Mouse (Mus musculus) C2C12 (cell line): ENCODE measurements at regions not wholly inside any gene's neighbourhood (a gene's known extent, or its start where the extent isn't known, plus 50 kb on each side); places are given as distances from the start of the nearest gene placed in this dataset.

Experiments
- H3K27me3 ChIP-seq: one replicate; pipeline ENCODE4 v1.6.1; 2011; ENCODE audit not compliant: control insufficient read depth, insufficient read depth, insufficient read length
- H3K36me3 ChIP-seq: one replicate; pipeline ENCODE4 v1.6.1; 2011; ENCODE audit not compliant: control insufficient read depth, insufficient read depth
- H3K4me3 ChIP-seq: one replicate; pipeline ENCODE4 v1.5.1; 2011; ENCODE audit warnings: mild to moderate bottlenecking, control low read depth; ENCODE audit not compliant: poor library complexity, insufficient read depth, severe bottlenecking
- H3K79me2 ChIP-seq: one replicate; pipeline ENCODE4 v1.6.1; 2011; ENCODE audit not compliant: control insufficient read depth, insufficient read depth
- H3K79me3 ChIP-seq: one replicate; pipeline ENCODE4 v1.6.1; 2011; ENCODE audit warnings: low read depth, control low read depth
- H3ac ChIP-seq: one replicate; pipeline ENCODE3; 2011; ENCODE audit warnings: low read depth; ENCODE audit not compliant: control insufficient read depth, insufficient read length
- CEBPB ChIP-seq: IDR thresholded peaks from one replicate; pipeline ENCODE4 v1.6.1; 2011; ENCODE audit warnings: low read depth, mild to moderate bottlenecking, control low read depth, moderate library complexity
- CTCF ChIP-seq: IDR thresholded peaks from one replicate; pipeline ENCODE4 v1.5.1; 2011; ENCODE audit not compliant: control insufficient read depth, insufficient read depth, insufficient read length
- FOSL1 ChIP-seq: IDR thresholded peaks from one replicate; pipeline ENCODE4 v1.8.0; 2011; ENCODE audit warnings: mild to moderate bottlenecking, low read length; ENCODE audit not compliant: poor library complexity, insufficient read depth, severe bottlenecking
- MAX ChIP-seq: IDR thresholded peaks from one replicate; pipeline ENCODE4 v1.6.1; 2011; ENCODE audit warnings: mild to moderate bottlenecking, control low read depth
- MYOD1 ChIP-seq: IDR thresholded peaks from one replicate; pipeline ENCODE4 v1.6.1; 2011; ENCODE audit warnings: low read depth; ENCODE audit not compliant: control insufficient read depth, insufficient read length
- MYOG ChIP-seq: IDR thresholded peaks from one replicate; pipeline ENCODE4 v1.6.1; 2011; ENCODE audit not compliant: control insufficient read depth, insufficient read length; ENCODE audit errors: extremely low read depth
- USF1 ChIP-seq: IDR thresholded peaks from one replicate; pipeline ENCODE4 v1.6.1; 2011; ENCODE audit warnings: low read depth, mild to moderate bottlenecking, control low read depth, moderate library complexity

GRCm38 (mm10) chr6:98787422-98787821, 444.9 kb upstream of the Gm765 start:
- H3K4me3 ChIP-seq: no peak overlapping the region
- H3K36me3 ChIP-seq: no peaks in the 10 kb centered on the region
- H3ac ChIP-seq: no peak overlapping the region
- H3K79me2 ChIP-seq: no peaks in the 10 kb centered on the region
- TF ChIP-seq MYOD1: no peak
- no peak for TF ChIP-seq CEBPB
- no peak for TF ChIP-seq FOSL1
- no peak for TF ChIP-seq CTCF
- no peak for TF ChIP-seq MYOG
- no peak for TF ChIP-seq USF1
- no peak for TF ChIP-seq MAX
- H3K27me3 ChIP-seq: no peaks in the 10 kb centered on the region
- no peaks in the 10 kb centered on the region for H3K79me3 ChIP-seq

- TF ChIP-seq MYOD1 (no peak), CTCF (no peak), FOSL1 (no peak), USF1 (no peak), CEBPB (no peak), MYOG (no peak)
- Histone ChIP-seq H3K36me3 (no peaks in the 10 kb centered on the region), H3K79me2 (no peaks in the 10 kb centered on the region), H3K27me3 (no peaks in the 10 kb centered on the region), H3ac (no peak overlapping the region), H3K79me3 (no peaks in the 10 kb centered on the region), H3K4me3 (no peak overlapping the region)
Measured at GRCm38 (mm10) chr6:98782074-98782473, 439.5 kb upstream of the Gm765 start.

GRCm38 (mm10) chr6:98775780-98776179, 433.2 kb upstream of the Gm765 start:
- Histone ChIP-seq H3ac (peak overlapping the region; percentile 40), H3K4me3 (no peak overlapping the region), H3K79me2 (no peaks in the 10 kb centered on the region), H3K79me3 (no peaks in the 10 kb centered on the region), H3K36me3 (no peaks in the 10 kb centered on the region), H3K27me3 (no peaks in the 10 kb centered on the region)
- TF ChIP-seq FOSL1 (no peak), MYOD1 (peak; percentile 98)

GRCm38 (mm10) chr6:98769999-98770398, 427.4 kb upstream of the Gm765 start:
- Histone ChIP-seq H3K79me2 (no peaks in the 10 kb centered on the region), H3K36me3 (no peaks in the 10 kb centered on the region), H3K4me3 (no peak overlapping the region), H3ac (no peak overlapping the region), H3K79me3 (no peaks in the 10 kb centered on the region), H3K27me3 (no peaks in the 10 kb centered on the region)
- TF ChIP-seq MAX (no peak), FOSL1 (peak; percentile 30), CEBPB (peak; percentile 9), MYOD1 (peak; percentile 38)

GRCm38 (mm10) chr6:98769322-98769721, 426.8 kb upstream of the Gm765 start:
- no peaks in the 10 kb centered on the region for H3K79me3 ChIP-seq
- TF ChIP-seq MYOG (no peak), MAX (no peak), FOSL1 (no peak), CTCF (no peak), CEBPB (no peak), USF1 (no peak), MYOD1 (no peak)
- H3K79me2 ChIP-seq: no peaks in the 10 kb centered on the region
- H3K27me3 ChIP-seq: no peaks in the 10 kb centered on the region
- H3K4me3 ChIP-seq: no peak overlapping the region
- H3K36me3 ChIP-seq: no peaks in the 10 kb centered on the region
- H3ac ChIP-seq: no peak overlapping the region

- TF ChIP-seq MYOG (no peak), CTCF (no peak), MAX (no peak), MYOD1 (no peak), USF1 (no peak), CEBPB (no peak), FOSL1 (no peak)
- no peaks in the 10 kb centered on the region for H3K27me3 ChIP-seq
- H3K79me2 ChIP-seq: no peaks in the 10 kb centered on the region
- no peaks in the 10 kb centered on the region for H3K79me3 ChIP-seq
- no peak overlapping the region for H3ac ChIP-seq
- no peaks in the 10 kb centered on the region for H3K36me3 ChIP-seq
- H3K4me3 ChIP-seq: no peak overlapping the region
Measured at GRCm38 (mm10) chr6:98767858-98768336, 425.3 kb upstream of the Gm765 start.
